Mouse (Mus musculus) hindbrain, embryonic 11.5 days (tissue): ENCODE results near the gene Rbm47. TPM values are rescaled to one million over a fixed set of nuclear protein-coding genes. Genes with fewer than 3 reads are reported as not detected.

Source experiments
- ATAC-seq: fragments of 200-750 bp; cut with Nextera tagmentation; 2 replicates; pipeline ENCODE4 v1.8.0; 2017; ENCODE audit warnings: mild to moderate bottlenecking, moderate TSS enrichment, moderate library complexity; ENCODE audit not compliant: low FRiP score
- DNase-seq: peaks from one replicate; pipeline ENCODE4 v3.0.0-alpha.2; 2015; ENCODE audit warnings: low spot score
- H3K27ac ChIP-seq: fragments of 300-500 bp; sonication (generic); 2 replicates; pipeline ENCODE4 v1.5.1; 2014; ENCODE audit warnings: mild to moderate bottlenecking, low read depth, low read length
- H3K27me3 ChIP-seq: fragments of 300-500 bp; sonication (generic); 2 replicates; pipeline ENCODE4 v1.6.1; 2014; ENCODE audit warnings: mild to moderate bottlenecking, low read length, moderate library complexity, mixed read lengths; ENCODE audit not compliant: control insufficient read depth, insufficient read depth
- H3K36me3 ChIP-seq: fragments of 300-500 bp; sonication (generic); 2 replicates; pipeline ENCODE4 v1.6.1; 2014; ENCODE audit warnings: mild to moderate bottlenecking, low read length, moderate library complexity, mixed read lengths; ENCODE audit not compliant: control insufficient read depth, insufficient read depth
- H3K4me1 ChIP-seq: fragments of 300-500 bp; sonication (generic); replicated peaks from 2 replicates; pipeline ENCODE4 v1.6.1; 2014; ENCODE audit warnings: low read length, mixed read lengths; ENCODE audit not compliant: control insufficient read depth, insufficient read depth
- H3K4me2 ChIP-seq: fragments of 300-500 bp; sonication (generic); replicated peaks from 2 replicates; pipeline ENCODE4 v1.6.1; 2014; ENCODE audit warnings: mild to moderate bottlenecking, low read depth, low read length
- H3K4me3 ChIP-seq: fragments of 300-500 bp; sonication (generic); 2 replicates; pipeline ENCODE4 v1.5.1; 2014; ENCODE audit warnings: low read depth, low read length
- H3K9ac ChIP-seq: fragments of 300-500 bp; sonication (generic); 2 replicates; pipeline ENCODE4 v1.6.1; 2014; ENCODE audit warnings: low read depth, low read length
- H3K9me3 ChIP-seq: fragments of 300-500 bp; sonication (generic); 2 replicates; pipeline ENCODE4 v1.6.1; 2016; ENCODE audit warnings: low read length; ENCODE audit not compliant: control insufficient read depth
- WGBS: fragments of 180-500 bp; shearing (Covaris S2); extraction: QIAGEN DNeasy Blood & Tissue Kit; methylation state at CpG from one replicate; pipeline ENCODE4 v1.1.7; 2014; 5-methylcytosine and 5-hydroxymethylcytosine counted together
- polyA plus RNA-seq: library from polyadenylated mRNA; unstranded; fragments of >200 nt; fragmentation: Nextera tagmentation; extraction: Ambion mirVana; gene quantifications from 2 replicates; pipeline ENCODE4 v1.2.1, GENCODE M21; 2014

The Rbm47 gene
- polyA plus RNA-seq, 1 experiment from 2014 or later = 8.6 TPM

GRCm38 (mm10) chr5:66124931-66125330, 48.0 kb downstream of the Rbm47 start:
- Histone ChIP-seq H3K4me1 (no peaks in the 10 kb centered on the region), H3K9ac (no peak overlapping the region), H3K27ac (no peak overlapping the region), H3K36me3 (no peaks in the 10 kb centered on the region), H3K9me3 (no peaks in the 10 kb centered on the region), H3K4me3 (no peak overlapping the region), H3K27me3 (no peaks in the 10 kb centered on the region), H3K4me2 (no peak overlapping the region)
- DNase-seq (no peak), ATAC-seq (no peak)
- WGBS = 81% methylated on average over 9 of the region's 9 CpGs

DNA sequence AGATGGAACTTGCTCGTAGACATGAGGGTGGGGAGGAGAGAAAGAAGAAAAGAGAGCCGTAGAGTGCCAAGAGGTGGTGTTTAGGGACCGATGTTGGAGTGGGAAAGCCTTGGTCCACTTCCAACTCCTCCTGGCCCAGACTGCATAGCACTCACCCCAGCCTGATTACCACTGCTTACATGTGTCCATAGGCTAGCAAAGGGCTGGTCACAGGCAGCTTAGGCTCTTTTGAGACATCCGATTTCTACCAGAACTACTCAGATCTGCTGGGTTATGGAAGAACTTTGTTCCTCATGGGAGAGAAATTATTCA, 48.9 kb downstream of the Rbm47 start:
- Histone ChIP-seq H3K9me3 (no peaks in the 10 kb centered on the region), H3K36me3 (no peaks in the 10 kb centered on the region), H3K4me1 (no peaks in the 10 kb centered on the region), H3K27ac (no peak overlapping the region), H3K27me3 (no peaks in the 10 kb centered on the region), H3K4me2 (no peak overlapping the region), H3K4me3 (no peak overlapping the region), H3K9ac (no peak overlapping the region)
- DNase-seq (no peak), ATAC-seq (no peak)
- 91% methylated on average over 4 of the region's 4 CpGs for WGBS

DNA sequence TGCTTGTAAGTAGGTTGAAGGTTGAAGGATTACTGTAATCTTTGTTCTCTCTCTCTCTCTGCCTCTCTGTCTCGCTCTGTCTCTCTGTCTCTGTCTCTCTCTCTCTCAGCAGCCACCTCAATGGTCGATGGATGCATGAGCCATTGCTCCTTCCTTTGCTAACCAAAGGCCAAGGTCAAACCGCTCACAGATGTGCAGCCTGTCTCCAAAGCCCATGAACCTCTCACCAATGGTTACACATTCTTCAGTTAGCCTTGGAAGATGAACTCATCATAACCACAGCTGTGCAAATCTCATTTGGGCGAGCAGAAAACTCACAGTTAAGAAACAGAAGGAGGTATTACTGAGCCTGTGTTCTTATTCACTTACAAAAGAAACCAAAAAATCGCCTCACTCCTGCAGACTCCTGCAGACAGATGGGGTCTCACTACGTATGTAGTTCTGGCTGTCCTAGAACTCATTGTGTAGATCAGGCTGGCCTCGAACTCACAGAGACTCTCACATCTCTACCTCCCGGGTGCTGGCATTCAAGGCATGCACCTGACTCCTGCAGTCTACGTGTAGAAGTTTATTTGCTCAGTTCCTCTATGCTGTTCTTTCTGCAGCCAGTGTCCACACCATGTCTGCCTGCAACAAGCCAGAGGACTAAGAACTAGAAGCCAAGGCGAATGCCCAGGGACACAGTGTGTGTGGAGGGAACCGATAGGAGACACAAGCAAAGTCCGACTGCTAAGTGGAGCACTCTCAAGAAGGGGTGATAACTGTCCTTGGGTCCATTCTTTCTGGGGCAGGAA, 49.4 kb downstream of the Rbm47 start:
- H3K36me3 ChIP-seq = no peaks in the 10 kb centered on the region
- DNase-seq (no peak), ATAC-seq (no peak)
- WGBS = 91% methylated on average over 12 of the region's 12 CpGs
- no peak overlapping the region for H3K27ac ChIP-seq
- no peaks in the 10 kb centered on the region for H3K27me3 ChIP-seq
- H3K4me2 ChIP-seq = no peak overlapping the region
- no peaks in the 10 kb centered on the region for H3K4me1 ChIP-seq
- H3K9me3 ChIP-seq = no peaks in the 10 kb centered on the region
- no peak overlapping the region for H3K4me3 ChIP-seq
- no peak overlapping the region for H3K9ac ChIP-seq

- no peaks in the 10 kb centered on the region for H3K36me3 ChIP-seq
- H3K9me3 ChIP-seq = no peaks in the 10 kb centered on the region
Measured at GRCm38 (mm10) chr5:66121255-66121654, 51.7 kb downstream of the Rbm47 start.

DNA sequence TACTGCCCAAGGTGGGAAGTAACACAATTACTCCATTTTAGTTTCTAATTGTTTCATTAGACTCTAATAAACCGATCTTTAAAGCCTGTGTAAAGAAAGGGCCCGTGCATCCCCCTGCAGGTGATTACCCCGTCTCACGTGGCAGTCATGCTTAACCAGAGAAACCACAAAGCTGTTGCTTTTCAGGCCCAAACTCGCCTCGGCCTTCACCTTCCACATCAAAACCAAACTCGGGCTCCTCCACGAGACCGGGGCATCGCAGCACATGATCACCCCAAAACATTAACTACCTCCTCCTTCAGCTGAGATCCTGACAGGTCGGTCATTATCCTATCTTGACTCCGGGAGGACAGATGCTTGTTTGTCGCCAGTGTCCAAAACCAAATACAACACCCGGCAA, 58.2 kb downstream of the Rbm47 start:
- Histone ChIP-seq H3K4me1 (no peaks in the 10 kb centered on the region), H3K27me3 (no peaks in the 10 kb centered on the region), H3K4me2 (no peak overlapping the region), H3K9ac (no peak overlapping the region), H3K27ac (no peak overlapping the region), H3K4me3 (no peak overlapping the region), H3K9me3 (no peaks in the 10 kb centered on the region), H3K36me3 (no peaks in the 10 kb centered on the region)
- ATAC-seq = no peak
- no peak for DNase-seq
- WGBS = 82% methylated on average over 14 of the region's 14 CpGs

More at GRCm38 (mm10) chr5:66121255-66121654, 51.7 kb downstream of the Rbm47 start:
- Histone ChIP-seq H3K4me2 (no peak overlapping the region), H3K9ac (no peak overlapping the region), H3K4me1 (no peaks in the 10 kb centered on the region), H3K27me3 (no peaks in the 10 kb centered on the region), H3K27ac (no peak overlapping the region), H3K4me3 (no peak overlapping the region)
- ATAC-seq = no peak
- DNase-seq = no peak

DNA sequence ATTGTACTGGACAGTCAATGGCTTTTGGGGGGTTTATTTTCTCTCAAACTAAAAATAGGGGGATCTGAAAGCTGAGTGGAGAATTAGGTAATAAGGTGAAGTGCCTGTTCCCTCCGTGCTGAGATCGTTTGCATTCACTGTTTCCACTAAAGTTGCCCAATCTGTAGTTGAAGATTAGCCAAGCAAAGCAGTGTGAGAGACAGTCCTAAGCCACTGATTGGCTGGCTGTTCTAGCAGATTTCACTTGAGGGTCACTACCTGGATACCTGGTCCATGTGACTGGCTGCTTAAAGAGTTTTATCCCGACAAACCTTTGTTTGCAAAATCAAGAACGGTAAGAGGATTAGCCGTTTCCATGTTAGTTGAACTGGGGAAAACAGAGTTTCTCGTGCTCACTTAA, 58.7 kb downstream of the Rbm47 start:
- ATAC-seq (no peak), DNase-seq (no peak)
- H3K4me3 ChIP-seq = no peak overlapping the region
- no peak overlapping the region for H3K4me2 ChIP-seq
- H3K36me3 ChIP-seq = no peaks in the 10 kb centered on the region
- H3K9me3 ChIP-seq = no peaks in the 10 kb centered on the region
- H3K4me1 ChIP-seq = no peaks in the 10 kb centered on the region
- 71% methylated on average over 6 of the region's 6 CpGs for WGBS
- H3K9ac ChIP-seq = no peak overlapping the region
- H3K27me3 ChIP-seq = no peaks in the 10 kb centered on the region
- no peak overlapping the region for H3K27ac ChIP-seq

DNA sequence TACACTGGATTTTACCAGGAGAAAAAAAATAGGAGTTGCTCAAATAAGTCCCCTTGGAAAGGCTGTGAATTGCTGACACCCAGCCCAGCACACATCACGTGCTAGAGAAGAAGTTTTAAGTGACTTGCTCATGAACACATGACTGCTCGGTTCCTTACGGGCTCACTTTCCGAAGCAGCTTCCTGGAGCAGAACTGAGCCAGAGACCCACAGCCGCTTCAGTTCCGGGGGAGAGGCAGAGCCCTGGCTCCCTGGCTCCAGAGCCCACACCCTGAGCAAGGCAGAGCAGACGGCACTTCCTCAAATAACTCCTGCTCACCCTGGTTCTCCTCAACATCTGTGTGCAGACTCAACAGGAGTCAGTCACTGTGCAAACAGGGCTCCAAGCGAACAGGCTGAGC, 60.9 kb downstream of the Rbm47 start:
- no peak for ATAC-seq
- Histone ChIP-seq H3K4me1 (no peaks in the 10 kb centered on the region), H3K4me2 (no peak overlapping the region), H3K4me3 (no peak overlapping the region), H3K27ac (no peak overlapping the region), H3K9ac (no peak overlapping the region), H3K27me3 (no peaks in the 10 kb centered on the region), H3K9me3 (no peaks in the 10 kb centered on the region), H3K36me3 (no peaks in the 10 kb centered on the region)
- no peak for DNase-seq
- WGBS = 82% methylated on average over 8 of the region's 8 CpGs

GRCm38 (mm10) chr5:66106372-66106771, 66.5 kb downstream of the Rbm47 start:
- Histone ChIP-seq H3K9ac (no peak overlapping the region), H3K4me3 (no peak overlapping the region), H3K4me1 (no peaks in the 10 kb centered on the region), H3K27ac (no peak overlapping the region), H3K4me2 (no peak overlapping the region), H3K9me3 (no peaks in the 10 kb centered on the region), H3K36me3 (no peaks in the 10 kb centered on the region), H3K27me3 (no peaks in the 10 kb centered on the region)
- ATAC-seq (no peak), DNase-seq (no peak)
- 86% methylated on average over 9 of the region's 9 CpGs for WGBS

GRCm38 (mm10) chr5:66105946-66106345, 67.0 kb downstream of the Rbm47 start:
- Histone ChIP-seq H3K4me3 (no peak overlapping the region), H3K4me1 (no peaks in the 10 kb centered on the region), H3K27ac (no peak overlapping the region), H3K9me3 (no peaks in the 10 kb centered on the region), H3K27me3 (no peaks in the 10 kb centered on the region), H3K4me2 (no peak overlapping the region), H3K9ac (no peak overlapping the region), H3K36me3 (no peaks in the 10 kb centered on the region)
- no peak for DNase-seq
- ATAC-seq = no peak
- WGBS = 87% methylated on average over 7 of the region's 7 CpGs
